27 mouse cellular contexts compared by ENCODE assay signal in the genomic region with DNA sequence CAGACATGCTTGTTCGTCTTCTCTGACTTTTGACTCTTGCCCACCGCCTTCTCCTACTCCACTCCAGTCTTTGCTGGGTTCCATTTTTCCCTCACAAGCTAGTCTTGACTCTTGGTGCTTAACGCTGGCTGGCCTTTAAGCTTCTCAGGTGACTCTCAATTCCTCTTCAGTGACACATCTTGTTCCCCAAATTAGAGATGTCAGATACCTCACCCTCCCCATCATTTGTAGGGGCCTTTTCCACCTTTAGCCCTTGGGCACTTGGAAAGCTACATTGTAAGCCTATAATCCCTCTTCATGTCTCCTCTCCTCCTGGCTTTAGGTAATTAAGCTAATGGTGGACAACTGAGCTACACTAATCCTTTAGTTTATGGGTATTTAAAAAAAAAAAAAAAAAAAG.
"Had no signal": no experiment of that assay in that cellular context is flagged by ENCODE, and none has a peak within 500 bp of the region (broad histone marks: within the 10 kb centered on the region; RNA-seq: fewer than 3 reads in every experiment).

No protein-coding gene starts in this region.

- H3K27ac ChIP-seq: embryonic facial prominence, embryonic 10.5 days; embryonic facial prominence, embryonic 12.5 days; embryonic facial prominence, embryonic 13.5 days; embryonic facial prominence, embryonic 15.5 days; forebrain, embryonic 10.5 days; forebrain, embryonic 12.5 days; forebrain, embryonic 13.5 days; forebrain, embryonic 15.5 days; gastrocnemius, adult 2 months had no signal

- DNase-seq: cerebellum, adult 18-20 months; cerebellum, adult 2 months; cerebellum, adult 8-10 months; cerebellum, adult 9-10 months; cerebellum, adult 9-11 months; cerebellum, postnatal 10 days; cerebellum, postnatal 14 days; cerebellum, postnatal 25 days; cerebellum, postnatal 36 days; embryo, embryonic 11 days; forebrain, postnatal 0 days; gastrocnemius, adult 2 months; gastrocnemius, postnatal 10 days; gastrocnemius, postnatal 14 days; gastrocnemius, postnatal 25 days; gastrocnemius, postnatal 36 days had no signal

- H3K36me3 ChIP-seq: embryonic facial prominence, embryonic 10.5 days; embryonic facial prominence, embryonic 12.5 days; embryonic facial prominence, embryonic 13.5 days; embryonic facial prominence, embryonic 15.5 days; forebrain, embryonic 10.5 days; forebrain, embryonic 12.5 days; forebrain, embryonic 15.5 days had no signal

- H3K9ac ChIP-seq: embryonic facial prominence, embryonic 12.5 days; embryonic facial prominence, embryonic 13.5 days; embryonic facial prominence, embryonic 15.5 days; forebrain, embryonic 12.5 days; forebrain, embryonic 13.5 days; forebrain, embryonic 15.5 days; forebrain, postnatal 0 days had no signal

- H3K9me3 ChIP-seq: embryonic facial prominence, embryonic 10.5 days; embryonic facial prominence, embryonic 12.5 days; embryonic facial prominence, embryonic 13.5 days; embryonic facial prominence, embryonic 15.5 days; forebrain, embryonic 10.5 days; forebrain, embryonic 12.5 days; forebrain, embryonic 13.5 days; forebrain, embryonic 15.5 days had no signal

- H3K27me3 ChIP-seq: embryonic facial prominence, embryonic 12.5 days; embryonic facial prominence, embryonic 15.5 days; forebrain, embryonic 15.5 days had no signal

- H3K4me2 ChIP-seq: embryonic facial prominence, embryonic 12.5 days; embryonic facial prominence, embryonic 13.5 days; embryonic facial prominence, embryonic 15.5 days; forebrain, embryonic 12.5 days; forebrain, embryonic 13.5 days; forebrain, embryonic 15.5 days had no signal

- ATAC-seq: forebrain, embryonic 13.5 days; forebrain, embryonic 14.5 days; forebrain, embryonic 15.5 days; forebrain, embryonic 16.5 days; forebrain, postnatal 0 days had no signal

- H3K4me3 ChIP-seq: embryonic facial prominence, embryonic 10.5 days; embryonic facial prominence, embryonic 12.5 days; embryonic facial prominence, embryonic 13.5 days; embryonic facial prominence, embryonic 15.5 days; erythroblast, embryonic 14.5 days; forebrain, embryonic 10.5 days; forebrain, embryonic 12.5 days; forebrain, embryonic 13.5 days; forebrain, embryonic 15.5 days; gastrocnemius, adult 2 months had no signal
